Mouse (Mus musculus) embryonic facial prominence, embryonic 12.5 days (tissue): Measurements from ENCODE around the gene Dennd1c. TPM values are rescaled to one million over a fixed set of nuclear protein-coding genes. Genes with fewer than 3 reads are reported as not detected.

Experiments
- ATAC-seq: fragments of 200-750 bp; cut with Nextera tagmentation; 2 replicates; pipeline ENCODE4 v1.8.0; 2017; ENCODE audit not compliant: insufficient number of reproducible peaks, insufficient read depth, low FRiP score, low TSS enrichment
- H3K27ac ChIP-seq: fragments of 300-500 bp; sonication (generic); 2 replicates; pipeline ENCODE4 v1.5.1; 2016; ENCODE audit warnings: mild to moderate bottlenecking
- H3K27me3 ChIP-seq: fragments of 300-500 bp; sonication (generic); 2 replicates; pipeline ENCODE4 v1.6.1; 2016; ENCODE audit warnings: mild to moderate bottlenecking, moderate library complexity
- H3K36me3 ChIP-seq: fragments of 300-500 bp; sonication (generic); 2 replicates; pipeline ENCODE4 v1.6.1; 2016; ENCODE audit warnings: mild to moderate bottlenecking
- H3K4me1 ChIP-seq: fragments of 300-500 bp; sonication (generic); 2 replicates; pipeline ENCODE4 v1.6.1; 2016
- H3K4me2 ChIP-seq: fragments of 300-500 bp; sonication (generic); replicated peaks from 2 replicates; pipeline ENCODE4 v1.6.1; 2016; ENCODE audit warnings: mild to moderate bottlenecking, moderate library complexity
- H3K4me3 ChIP-seq: fragments of 300-500 bp; sonication (generic); 2 replicates; pipeline ENCODE4 v1.5.1; 2016; ENCODE audit warnings: mild to moderate bottlenecking
- H3K9ac ChIP-seq: fragments of 300-500 bp; sonication (generic); 2 replicates; pipeline ENCODE4 v1.6.1; 2016; ENCODE audit warnings: mild to moderate bottlenecking, moderate library complexity
- H3K9me3 ChIP-seq: fragments of 300-500 bp; sonication (generic); 2 replicates; pipeline ENCODE4 v1.6.1; 2016; ENCODE audit warnings: mild to moderate bottlenecking, moderate library complexity
- WGBS: fragments of 180-500 bp; shearing (Covaris S2); methylation state at CpG from one replicate; pipeline ENCODE4 v1.1.7; 2016; 5-methylcytosine and 5-hydroxymethylcytosine counted together
- polyA plus RNA-seq: library from polyadenylated mRNA; unstranded; fragments of >200 nt; fragmentation: Nextera tagmentation; extraction: Ambion mirVana; gene quantifications from 2 replicates; pipeline ENCODE4 v1.2.1, GENCODE M21; 2016

Dennd1c gene
- polyA plus RNA-seq, 1 experiment from 2014 or later = 1.4 TPM

GRCm38 (mm10) chr17:57038978-57039377, 39.3 kb downstream of the Dennd1c start:
- H3K4me2 ChIP-seq = no peak overlapping the region
- 35% methylated on average over 8 of the region's 8 CpGs for WGBS
- no peaks in the 10 kb centered on the region for H3K36me3 ChIP-seq
- H3K27me3 ChIP-seq = peaks cover 8% of the 10 kb centered on the region
- H3K9me3 ChIP-seq = no peaks in the 10 kb centered on the region
- no peaks in the 10 kb centered on the region for H3K4me1 ChIP-seq
- no peak overlapping the region for H3K4me3 ChIP-seq
- ATAC-seq = no peak
- no peak overlapping the region for H3K27ac ChIP-seq
- no peak overlapping the region for H3K9ac ChIP-seq

- Histone ChIP-seq H3K27ac (peak overlapping the region; percentile 84), H3K4me2 (peak overlapping the region; percentile 57; the same call in 1 of the 2 replicates), H3K4me1 (peaks cover 11% of the 10 kb centered on the region), H3K27me3 (0 out of 2 replicates have a peak, but pooled peaks cover under 1% of the 10 kb centered on the region), H3K4me3 (0 out of 2 replicates have a peak overlapping the region, but pooled peaks have one; percentile 37), H3K9me3 (no peaks in the 10 kb centered on the region), H3K36me3 (peaks cover 11% of the 10 kb centered on the region), H3K9ac (no peak overlapping the region)
- 85% methylated on average over 4 of the region's 4 CpGs for WGBS
- no peak for ATAC-seq
These were observed 45.5 kb downstream of the Dennd1c start for GRCm38 (mm10) chr17:57032854-57033253.

- Histone ChIP-seq H3K27me3 (no peaks in the 10 kb centered on the region), H3K27ac (peak overlapping the region; percentile 84), H3K4me1 (peaks cover 11% of the 10 kb centered on the region), H3K4me2 (peak overlapping the region; percentile 57), H3K9me3 (no peaks in the 10 kb centered on the region), H3K9ac (peak overlapping the region; percentile 16; the same call in 1 of the 2 replicates), H3K36me3 (peaks cover 21% of the 10 kb centered on the region), H3K4me3 (peak overlapping the region; percentile 91)
- under 1% methylated on average over 38 of the region's 38 CpGs for WGBS
- peak; percentile 100 for ATAC-seq
These were observed 46.5 kb downstream of the Dennd1c start for GRCm38 (mm10) chr17:57031661-57032420.

- Histone ChIP-seq H3K4me1 (peaks cover 11% of the 10 kb centered on the region), H3K9me3 (no peaks in the 10 kb centered on the region), H3K27me3 (no peaks in the 10 kb centered on the region), H3K36me3 (peaks cover 28% of the 10 kb centered on the region), H3K4me3 (peak within 1 kb of the TSS; percentile 91), H3K4me2 (peak within 1 kb of the TSS; percentile 94), H3K9ac (peak within 1 kb of the TSS; percentile 100), H3K27ac (peak within 1 kb of the TSS; percentile 94)
- under 1% methylated on average over 77 of the region's 99 CpGs for whole genome bisulfite sequencing
- no peak for ATAC-seq
These were observed 47.2 kb downstream of the Dennd1c start, which contains the start of gene Khsrp for GRCm38 (mm10) chr17:57030931-57031660. Gene Khsrp (minus strand): TSS chr17:57031522.

GRCm38 (mm10) chr17:57029691-57030090, 48.6 kb downstream of the Dennd1c start:
- H3K27ac ChIP-seq = no peak overlapping the region
- H3K27me3 ChIP-seq = no peaks in the 10 kb centered on the region
- peaks cover 11% of the 10 kb centered on the region for H3K4me1 ChIP-seq
- H3K9me3 ChIP-seq = no peaks in the 10 kb centered on the region
- peak overlapping the region; percentile 100 for H3K9ac ChIP-seq
- peak overlapping the region; percentile 91 for H3K4me3 ChIP-seq
- 52% methylated on average over 8 of the region's 8 CpGs for WGBS
- no peak for ATAC-seq
- peak overlapping the region; percentile 94 for H3K4me2 ChIP-seq
- H3K36me3 ChIP-seq = peaks cover 42% of the 10 kb centered on the region

- Histone ChIP-seq H3K9me3 (no peaks in the 10 kb centered on the region), H3K36me3 (peaks cover 64% of the 10 kb centered on the region), H3K4me3 (no peak overlapping the region), H3K27me3 (no peaks in the 10 kb centered on the region), H3K4me2 (no peak overlapping the region), H3K4me1 (peaks cover 11% of the 10 kb centered on the region), H3K9ac (no peak overlapping the region), H3K27ac (no peak overlapping the region)
- ATAC-seq = no peak
- 91% methylated on average over 4 of the region's 4 CpGs for WGBS
These were observed 50.8 kb downstream of the Dennd1c start for GRCm38 (mm10) chr17:57027471-57027870.

- no peak overlapping the region for H3K4me2 ChIP-seq
- no peak for ATAC-seq
- no peak overlapping the region for H3K9ac ChIP-seq
- no peaks in the 10 kb centered on the region for H3K4me1 ChIP-seq
- no peak overlapping the region for H3K27ac ChIP-seq
- no peaks in the 10 kb centered on the region for H3K27me3 ChIP-seq
- WGBS = 90% methylated on average over 5 of the region's 5 CpGs
- H3K9me3 ChIP-seq = no peaks in the 10 kb centered on the region
- H3K4me3 ChIP-seq = no peak overlapping the region
- peaks cover 65% of the 10 kb centered on the region for H3K36me3 ChIP-seq
These were observed 57.4 kb downstream of the Dennd1c start for GRCm38 (mm10) chr17:57020960-57021359.

GRCm38 (mm10) chr17:57019693-57020092, 58.6 kb downstream of the Dennd1c start:
- no peak overlapping the region for H3K27ac ChIP-seq
- H3K4me1 ChIP-seq = no peaks in the 10 kb centered on the region
- peaks cover 52% of the 10 kb centered on the region for H3K36me3 ChIP-seq
- H3K4me3 ChIP-seq = no peak overlapping the region
- ATAC-seq = no peak
- H3K9me3 ChIP-seq = no peaks in the 10 kb centered on the region
- H3K4me2 ChIP-seq = no peak overlapping the region
- no peaks in the 10 kb centered on the region for H3K27me3 ChIP-seq
- WGBS = 80% methylated on average over 2 of the region's 2 CpGs
- no peak overlapping the region for H3K9ac ChIP-seq

Other genes starting within 250 kb of the Dennd1c start
- gene Rfx2, start 247.5 kb downstream of the Dennd1c start, polyA plus RNA-seq = 5.5 and 5.7 TPM in 2 replicates
- gene Acsbg2, start 204.1 kb downstream of the Dennd1c start, polyA plus RNA-seq = not detected in 2 replicates
- 0.42 and 0.51 TPM in 2 replicates for gene 1700061G19Rik, start 203.0 kb downstream of the Dennd1c start, polyA plus RNA-seq
- gene Mllt1, start 143.1 kb downstream of the Dennd1c start, polyA plus RNA-seq = 95.6 and 97.2 TPM in 2 replicates
- gene Acer1, start 96.4 kb downstream of the Dennd1c start, polyA plus RNA-seq = not detected in 2 replicates
- 147 and 165 TPM in 2 replicates for gene Clpp, start 88.2 kb downstream of the Dennd1c start, polyA plus RNA-seq
- gene Alkbh7, start 81.2 kb downstream of the Dennd1c start, polyA plus RNA-seq = 38.5 and 41.4 TPM in 2 replicates
- gene Pspn, start 78.5 kb downstream of the Dennd1c start, polyA plus RNA-seq = not detected in 2 replicates
- 62.0 and 63.4 TPM in 2 replicates for gene Gtf2f1, start 67.2 kb downstream of the Dennd1c start, polyA plus RNA-seq
- 0.32 and 0.70 TPM in 2 replicates for gene Gm17949, start 67.0 kb downstream of the Dennd1c start, polyA plus RNA-seq
- 63.4 and 66.4 TPM in 2 replicates for gene Khsrp, start 47.0 kb downstream of the Dennd1c start, polyA plus RNA-seq
- gene Slc25a41, start 36.9 kb downstream of the Dennd1c start, polyA plus RNA-seq = 0.13 TPM in 1 of 2 replicates, not detected in the other
- 5.0 and 5.2 TPM in 2 replicates for gene Crb3, start 19.4 kb downstream of the Dennd1c start, polyA plus RNA-seq
- 10.1 TPM in 2 replicates for gene Slc25a23, start 18.7 kb downstream of the Dennd1c start, polyA plus RNA-seq
- gene Tubb4a, start 9.3 kb upstream of the Dennd1c start, polyA plus RNA-seq = 31.9 and 35.5 TPM in 2 replicates
- gene Tnfsf9, start 26.8 kb upstream of the Dennd1c start, polyA plus RNA-seq = 7.8 and 9.6 TPM in 2 replicates
- 0.19 TPM in 1 of 2 replicates, not detected in the other for gene Cd70, start 71.3 kb upstream of the Dennd1c start, polyA plus RNA-seq
- 0.09 and 0.24 TPM in 2 replicates for gene Tnfsf14, start 115.7 kb upstream of the Dennd1c start, polyA plus RNA-seq
- 0.37 and 0.56 TPM in 2 replicates for gene C3, start 149.6 kb upstream of the Dennd1c start, polyA plus RNA-seq
- 28.8 and 31.9 TPM in 2 replicates for gene Gpr108, start 169.9 kb upstream of the Dennd1c start, polyA plus RNA-seq
- 33.8 and 35.6 TPM in 2 replicates for gene Trip10, start 170.9 kb upstream of the Dennd1c start, polyA plus RNA-seq
- 1.7 and 2.1 TPM in 2 replicates for gene Vav1, start 200.6 kb upstream of the Dennd1c start, polyA plus RNA-seq